Mouse (Mus musculus): ENCODE measurements around the gene Fcho1.

The Fcho1 gene

GRCm38 (mm10) chr8:71665331-71666130 lies 60.0 kb downstream of the Fcho1 start:
- in situ Hi-C loops (cut with MboI, MseI): no loop called here

GRCm38 (mm10) chr8:71660325-71661120 lies 65.0 kb downstream of the Fcho1 start:
- in situ Hi-C loops (cut with MboI, MseI): no loop called here

- in situ Hi-C loops (cut with MboI, MseI): no loop called here
These were observed 65.8 kb downstream of the Fcho1 start for GRCm38 (mm10) chr8:71659751-71660150.

- in situ Hi-C loops (cut with MboI, MseI): no loop called here
These were observed 66.9 kb downstream of the Fcho1 start for GRCm38 (mm10) chr8:71658515-71659049.
